Mouse (Mus musculus): ENCODE results near the gene Ms4a4c. TPM values are rescaled to one million over a fixed set of nuclear protein-coding genes. Genes with fewer than 3 reads are reported as not detected.

Gene Ms4a4c
- polyA plus RNA-seq, 1 experiment from 2014 or later: 0.11 TPM

Other genes with a start within 250 kb of the Ms4a4c start
- not detected in 2 replicates for gene 1700025F22Rik, start 239.4 kb upstream of the Ms4a4c start, polyA plus RNA-seq (2014; fragmentation: Nextera tagmentation; extraction: Ambion mirVana)
- gene Ms4a13, start 208.0 kb upstream of the Ms4a4c start, polyA plus RNA-seq (2014; fragmentation: Nextera tagmentation; extraction: Ambion mirVana): not detected in 2 replicates
- not detected in 2 replicates for gene Ms4a12, start 172.3 kb upstream of the Ms4a4c start, polyA plus RNA-seq (2014; fragmentation: Nextera tagmentation; extraction: Ambion mirVana)
- not detected in 2 replicates for gene Ms4a1, start 138.5 kb upstream of the Ms4a4c start, polyA plus RNA-seq (2014; fragmentation: Nextera tagmentation; extraction: Ambion mirVana)
- not detected in 2 replicates for gene Ms4a5, start 120.9 kb upstream of the Ms4a4c start, polyA plus RNA-seq (2014; fragmentation: Nextera tagmentation; extraction: Ambion mirVana)
- 0.05 TPM in 2 replicates for gene Ms4a14, start 90.3 kb upstream of the Ms4a4c start, polyA plus RNA-seq (2014; fragmentation: Nextera tagmentation; extraction: Ambion mirVana)
- 4.0 and 4.5 TPM in 2 replicates for gene Ms4a7, start 68.6 kb upstream of the Ms4a4c start, polyA plus RNA-seq (2014; fragmentation: Nextera tagmentation; extraction: Ambion mirVana)
- 1.2 and 1.7 TPM in 2 replicates for gene Ms4a4a, start 29.2 kb upstream of the Ms4a4c start, polyA plus RNA-seq (2014; fragmentation: Nextera tagmentation; extraction: Ambion mirVana)
- gene Ms4a4b, start 38.8 kb downstream of the Ms4a4c start, polyA plus RNA-seq (2014; fragmentation: Nextera tagmentation; extraction: Ambion mirVana): not detected in 2 replicates
- 1.3 and 2.2 TPM in 2 replicates for gene Ms4a6c, start 64.6 kb downstream of the Ms4a4c start, polyA plus RNA-seq (2014; fragmentation: Nextera tagmentation; extraction: Ambion mirVana)
- gene Gm8369, start 81.2 kb downstream of the Ms4a4c start, polyA plus RNA-seq (2014; fragmentation: Nextera tagmentation; extraction: Ambion mirVana): not detected in 2 replicates
- gene Ms4a6b, start 111.7 kb downstream of the Ms4a4c start, polyA plus RNA-seq (2014; fragmentation: Nextera tagmentation; extraction: Ambion mirVana): 1.4 and 3.3 TPM in 2 replicates
- not detected in 2 replicates for gene Ms4a4d, start 132.0 kb downstream of the Ms4a4c start, polyA plus RNA-seq (2014; fragmentation: Nextera tagmentation; extraction: Ambion mirVana)
- 3.4 and 3.6 TPM in 2 replicates for gene Ms4a6d, start 200.1 kb downstream of the Ms4a4c start, polyA plus RNA-seq (2014; fragmentation: Nextera tagmentation; extraction: Ambion mirVana)
- 0.16 TPM in 1 of 2 replicates, not detected in the other for gene Ms4a2, start 218.9 kb downstream of the Ms4a4c start, polyA plus RNA-seq (2014; fragmentation: Nextera tagmentation; extraction: Ambion mirVana)
- not detected in 2 replicates for gene Ms4a3, start 236.1 kb downstream of the Ms4a4c start, polyA plus RNA-seq (2014; fragmentation: Nextera tagmentation; extraction: Ambion mirVana)

Data from hindbrain, embryonic 14.5 days (tissue).